16 mouse cellular contexts compared by ENCODE assay signal in the genomic region with DNA sequence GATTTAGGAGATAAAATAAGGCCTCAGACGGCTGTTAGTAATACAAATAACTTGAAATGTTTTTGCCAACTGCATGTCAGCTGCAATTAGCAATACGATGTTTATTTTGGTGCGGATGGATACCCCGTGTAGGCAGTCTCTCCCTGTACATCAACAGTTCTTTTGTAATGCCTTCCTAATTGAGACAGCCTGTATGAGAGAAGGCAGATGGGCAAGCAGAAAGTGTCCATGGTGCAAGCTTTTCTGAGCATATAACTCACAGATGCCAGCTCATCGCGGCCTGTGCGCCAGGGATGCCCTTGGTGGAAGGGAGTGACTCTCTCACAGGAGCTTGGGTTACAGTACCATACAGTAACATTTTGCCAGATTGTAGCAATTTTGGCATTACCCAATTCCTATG.
DNase-seq lines count a peak whose midpoint lies in the region; ATAC-seq and TF ChIP-seq lines count a peak whose summit lies in the region.
"Had no signal": no experiment of that assay in that cellular context is flagged by ENCODE, and none has a peak within 500 bp of the region (broad histone marks: within the 10 kb centered on the region; RNA-seq: fewer than 3 reads in every experiment).

No protein-coding gene starts in this region.

- H3K4me3 ChIP-seq in forebrain, embryonic 13.5 days = no peak overlapping the region
- H3K4me3 ChIP-seq in forebrain, embryonic 10.5 days = no peak overlapping the region
- no peak overlapping the region for H3K4me3 ChIP-seq in midbrain, postnatal 0 days (ENCODE audit: low read depth, low read length)
- H3K4me3 ChIP-seq in midbrain, embryonic 11.5 days (ENCODE audit: low read depth, low read length) = no peak overlapping the region
- H3K4me3 ChIP-seq: heart, embryonic 13.5 days; intestine, embryonic 15.5 days; limb, embryonic 12.5 days; midbrain, embryonic 13.5 days had no signal

- DNase-seq in forebrain, embryonic 10.5 days (ENCODE audit: extremely low spot score, low spot score) = no peak
- peak; percentile 32 for DNase-seq in midbrain, postnatal 0 days (ENCODE audit: low spot score)
- no peak for DNase-seq in midbrain, embryonic 11.5 days (ENCODE audit: low spot score, missing footprints)
- peak; percentile 26 to 32 for DNase-seq in layer of hippocampus, postnatal 10 days (ENCODE audit: low spot score in 2 of 2)
- no peak for DNase-seq in adrenal gland, postnatal 36 days
- DNase-seq in thymus, postnatal 36 days = no peak
- DNase-seq in lung, postnatal 36 days = no peak
- DNase-seq: adrenal gland, postnatal 10 days; cerebellum, adult 11-12 months; kidney, postnatal 14 days; thymus, postnatal 4 days had no signal

- WGBS in forebrain, embryonic 13.5 days = 78% methylated on average over 7 of the region's 7 CpGs
- WGBS in forebrain, embryonic 10.5 days = 90% methylated on average over 7 of the region's 7 CpGs
- 89% methylated on average over 7 of the region's 7 CpGs for WGBS in midbrain, postnatal 0 days
- WGBS in midbrain, embryonic 11.5 days = 93% methylated on average over 7 of the region's 7 CpGs

- ATAC-seq in forebrain, embryonic 13.5 days = peak; percentile 72; the same call in 1 of the 2 replicates
- no peak for ATAC-seq in midbrain, postnatal 0 days (ENCODE audit: low FRiP score)
- no peak for ATAC-seq in midbrain, embryonic 11.5 days (ENCODE audit: low FRiP score)
- ATAC-seq: intestine, embryonic 15.5 days; midbrain, embryonic 13.5 days had no signal

- no peak overlapping the region for H3K27ac ChIP-seq in forebrain, embryonic 13.5 days
- H3K27ac ChIP-seq in forebrain, embryonic 10.5 days = no peak overlapping the region
- no peak overlapping the region for H3K27ac ChIP-seq in midbrain, postnatal 0 days (ENCODE audit: low read depth, low read length)
- no peak overlapping the region for H3K27ac ChIP-seq in midbrain, embryonic 11.5 days (ENCODE audit: low read depth, low read length)
- H3K27ac ChIP-seq: heart, embryonic 13.5 days; intestine, embryonic 15.5 days; limb, embryonic 12.5 days; midbrain, embryonic 13.5 days had no signal

- H3K9me3 ChIP-seq in forebrain, embryonic 13.5 days (replicated peaks) = no peaks in the 10 kb centered on the region
- no peaks in the 10 kb centered on the region for H3K9me3 ChIP-seq in forebrain, embryonic 10.5 days
- H3K9me3 ChIP-seq in midbrain, postnatal 0 days (ENCODE audit: low read length) = no peaks in the 10 kb centered on the region
- H3K9me3 ChIP-seq in midbrain, embryonic 11.5 days (ENCODE audit: control insufficient read depth, low read length) = no peaks in the 10 kb centered on the region
- H3K9me3 ChIP-seq: heart, embryonic 13.5 days; intestine, embryonic 15.5 days; midbrain, embryonic 13.5 days had no signal

- H3K4me2 ChIP-seq in forebrain, embryonic 13.5 days = no peak overlapping the region
- H3K4me2 ChIP-seq in midbrain, postnatal 0 days (ENCODE audit: low read depth, low read length, poor library complexity, severe bottlenecking) = no peak overlapping the region
- H3K4me2 ChIP-seq in midbrain, embryonic 11.5 days = no peak overlapping the region
- H3K4me2 ChIP-seq: heart, embryonic 13.5 days; intestine, embryonic 15.5 days; limb, embryonic 12.5 days; midbrain, embryonic 13.5 days had no signal

- H3K9ac ChIP-seq in forebrain, embryonic 13.5 days = no peak overlapping the region
- H3K9ac ChIP-seq in midbrain, postnatal 0 days (replicated peaks; ENCODE audit: low read length, poor library complexity, severe bottlenecking) = no peak overlapping the region
- H3K9ac ChIP-seq in midbrain, embryonic 11.5 days (ENCODE audit: low read length) = no peak overlapping the region
- H3K9ac ChIP-seq: heart, embryonic 13.5 days; intestine, embryonic 15.5 days; limb, embryonic 12.5 days; midbrain, embryonic 13.5 days had no signal

- no peaks in the 10 kb centered on the region for H3K36me3 ChIP-seq in forebrain, embryonic 13.5 days (ENCODE audit: poor library complexity, severe bottlenecking)
- H3K36me3 ChIP-seq in forebrain, embryonic 10.5 days (replicated peaks) = no peaks in the 10 kb centered on the region
- no peaks in the 10 kb centered on the region for H3K36me3 ChIP-seq in midbrain, postnatal 0 days (ENCODE audit: insufficient read depth, low read length)
- H3K36me3 ChIP-seq in midbrain, embryonic 11.5 days (ENCODE audit: control insufficient read depth, insufficient read depth, low read length) = no peaks in the 10 kb centered on the region
- H3K36me3 ChIP-seq: heart, embryonic 13.5 days; intestine, embryonic 15.5 days; limb, embryonic 12.5 days; midbrain, embryonic 13.5 days had no signal

- H3K4me1 ChIP-seq in forebrain, embryonic 13.5 days = no peaks in the 10 kb centered on the region
- no peaks in the 10 kb centered on the region for H3K4me1 ChIP-seq in forebrain, embryonic 10.5 days
- no peaks in the 10 kb centered on the region for H3K4me1 ChIP-seq in midbrain, postnatal 0 days (ENCODE audit: insufficient read depth, low read length)
- no peaks in the 10 kb centered on the region for H3K4me1 ChIP-seq in midbrain, embryonic 11.5 days (ENCODE audit: control insufficient read depth, insufficient read depth, low read length)
- H3K4me1 ChIP-seq: heart, embryonic 13.5 days; intestine, embryonic 15.5 days; midbrain, embryonic 13.5 days had no signal

- no peaks in the 10 kb centered on the region for H3K27me3 ChIP-seq in forebrain, embryonic 13.5 days
- H3K27me3 ChIP-seq in forebrain, embryonic 10.5 days (ENCODE audit: poor library complexity, severe bottlenecking) = no peaks in the 10 kb centered on the region
- no peaks in the 10 kb centered on the region for H3K27me3 ChIP-seq in midbrain, postnatal 0 days (ENCODE audit: insufficient read depth, low read length)
- H3K27me3 ChIP-seq in midbrain, embryonic 11.5 days (ENCODE audit: control insufficient read depth, insufficient read depth, low read length) = no peaks in the 10 kb centered on the region
- H3K27me3 ChIP-seq: heart, embryonic 13.5 days; intestine, embryonic 15.5 days; limb, embryonic 12.5 days; midbrain, embryonic 13.5 days had no signal

- TF ChIP-seq CTCF in midbrain, postnatal 0 days (IDR thresholded peaks at IDR 0.05) = no peak

Comparison
In these comparisons a context has a peak if more than half of its experiments do, and no peak if none do; other contexts are left out.
1. DNase-seq: peak in midbrain, postnatal 0 days (single experiment) and layer of hippocampus, postnatal 10 days (2 of 2); none in forebrain, embryonic 10.5 days (single experiment), midbrain, embryonic 11.5 days (single experiment), adrenal gland, postnatal 36 days (0 of 2), thymus, postnatal 36 days (0 of 2) and lung, postnatal 36 days (single experiment).